Mouse (Mus musculus) cerebellum, adult 11-12 months (tissue): ENCODE measurements around the gene Vps26c.
"Not testable (repeated sequence)": the region's sequence is repeated elsewhere in the genome, so short reads cannot be mapped to it uniquely, and the experiment has no call there.

Source experiments
- DNase-seq: peaks from one replicate; pipeline ENCODE4 v3.0.0; 2022

The Vps26c gene

DNA sequence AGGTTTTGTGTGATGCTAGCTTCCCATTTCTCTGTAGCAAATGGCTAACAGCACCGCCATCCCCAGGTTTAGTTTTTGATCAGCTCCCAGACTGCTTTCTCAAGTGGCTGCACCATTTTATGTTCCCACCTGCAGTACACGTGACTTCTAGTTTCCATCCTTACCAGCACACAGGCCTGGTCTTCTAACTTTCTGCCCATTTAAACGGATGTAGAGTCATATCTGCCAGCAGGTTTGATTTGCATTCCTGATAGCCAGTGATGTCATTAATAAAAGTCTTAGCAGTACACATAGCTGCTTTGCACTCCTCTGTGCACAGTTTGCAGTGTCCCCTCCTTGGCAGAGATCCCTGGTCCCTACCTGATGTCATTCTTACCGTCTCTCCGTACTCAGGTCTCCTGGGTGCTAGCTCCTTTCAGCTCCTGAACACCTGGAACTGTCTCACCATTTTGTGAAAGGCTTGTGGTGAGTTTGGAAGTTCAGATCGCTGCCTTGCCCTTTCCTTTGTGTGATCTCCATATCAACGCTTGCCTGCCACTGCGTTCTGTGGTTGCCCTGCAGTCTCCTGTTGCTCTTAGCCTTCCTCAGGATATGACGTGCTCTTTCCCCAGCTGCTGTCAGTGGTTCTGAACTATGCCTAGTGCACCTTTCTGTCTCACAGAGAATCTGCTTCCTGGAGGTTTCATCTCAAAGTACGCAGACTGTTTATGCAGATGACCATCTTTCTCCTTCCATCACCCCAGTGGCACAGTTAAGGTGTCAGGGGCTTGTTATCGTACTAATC lies 41.7 kb downstream of the Vps26c start:
- DNase-seq, result no peak

DNA sequence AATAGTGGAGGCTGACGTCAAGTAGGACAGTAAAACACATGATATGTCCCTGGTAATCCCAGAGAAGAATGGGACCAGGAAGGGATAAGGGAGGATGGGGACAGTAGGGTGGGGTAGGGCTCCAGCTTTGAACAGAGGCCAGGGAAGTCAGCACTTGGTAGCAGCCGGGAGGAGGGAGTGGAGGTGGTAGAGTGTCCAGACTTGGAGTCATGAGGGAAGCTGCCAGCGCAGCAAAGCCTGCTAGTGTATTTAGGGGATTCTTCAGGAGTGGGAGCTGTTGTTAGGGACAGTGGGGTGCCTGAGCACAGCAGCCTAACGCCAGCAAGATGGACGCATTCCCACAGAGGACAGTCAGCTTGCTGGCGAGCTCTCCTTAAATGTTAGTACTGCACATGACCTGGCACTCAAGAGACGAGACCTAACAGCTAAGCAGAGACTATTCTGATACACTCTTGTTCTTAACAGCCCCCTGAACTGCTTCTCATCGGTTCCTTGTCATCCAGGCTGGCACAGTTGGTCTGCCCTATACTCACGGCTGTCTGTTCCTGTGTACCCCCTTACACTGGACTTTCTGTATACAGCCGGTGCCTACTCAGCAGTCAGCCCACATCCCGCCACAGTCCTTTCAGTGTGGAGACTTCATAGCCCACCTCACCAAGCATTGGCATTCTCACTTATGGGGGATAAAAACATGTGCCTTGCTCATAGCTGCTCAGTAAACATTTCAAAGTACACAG lies 53.4 kb downstream of the Vps26c start:
- peak; percentile 54 for DNase-seq

DNA sequence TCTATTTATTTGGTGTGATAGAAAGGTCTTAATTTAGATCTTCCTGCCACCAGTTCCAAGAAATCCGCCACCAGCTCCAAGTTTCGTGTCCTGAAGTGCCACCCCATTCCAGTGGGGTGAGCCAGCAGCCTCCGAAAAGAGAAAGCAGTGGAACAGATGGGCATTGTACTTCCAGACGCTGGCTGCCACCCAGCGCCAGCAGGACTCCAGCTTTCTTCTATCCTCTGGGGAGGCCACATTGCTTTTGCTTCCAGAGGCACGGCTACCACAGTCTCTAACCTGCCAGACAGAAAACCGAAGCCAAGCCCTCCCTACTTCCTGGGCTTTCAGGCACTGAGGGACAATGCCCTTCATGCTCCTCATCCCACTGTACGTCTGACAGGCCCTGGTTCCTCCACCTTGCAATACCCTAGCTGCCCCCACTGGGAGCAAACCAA lies 54.1 kb downstream of the Vps26c start:
- DNase-seq, result peak; percentile 74

DNA sequence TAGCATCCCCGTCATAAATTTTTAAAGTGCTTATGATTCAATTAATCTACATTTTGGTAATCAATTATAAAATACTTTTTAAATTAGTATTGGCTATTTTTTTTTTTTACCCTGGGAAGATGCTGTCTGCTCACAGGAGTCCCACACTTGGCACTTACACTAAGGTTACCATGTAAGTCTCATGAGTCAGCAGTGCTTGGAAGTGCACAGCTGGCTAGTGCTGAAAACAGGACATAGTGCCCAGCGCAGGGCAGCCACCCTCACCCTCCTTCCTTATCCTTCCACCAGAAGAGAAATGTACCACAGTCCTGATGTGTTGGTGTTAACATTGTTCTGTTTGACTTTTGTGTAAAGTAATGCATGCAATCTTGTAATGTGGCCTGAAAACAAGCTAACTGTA lies 58.2 kb downstream of the Vps26c start:
- no peak for DNase-seq

DNA sequence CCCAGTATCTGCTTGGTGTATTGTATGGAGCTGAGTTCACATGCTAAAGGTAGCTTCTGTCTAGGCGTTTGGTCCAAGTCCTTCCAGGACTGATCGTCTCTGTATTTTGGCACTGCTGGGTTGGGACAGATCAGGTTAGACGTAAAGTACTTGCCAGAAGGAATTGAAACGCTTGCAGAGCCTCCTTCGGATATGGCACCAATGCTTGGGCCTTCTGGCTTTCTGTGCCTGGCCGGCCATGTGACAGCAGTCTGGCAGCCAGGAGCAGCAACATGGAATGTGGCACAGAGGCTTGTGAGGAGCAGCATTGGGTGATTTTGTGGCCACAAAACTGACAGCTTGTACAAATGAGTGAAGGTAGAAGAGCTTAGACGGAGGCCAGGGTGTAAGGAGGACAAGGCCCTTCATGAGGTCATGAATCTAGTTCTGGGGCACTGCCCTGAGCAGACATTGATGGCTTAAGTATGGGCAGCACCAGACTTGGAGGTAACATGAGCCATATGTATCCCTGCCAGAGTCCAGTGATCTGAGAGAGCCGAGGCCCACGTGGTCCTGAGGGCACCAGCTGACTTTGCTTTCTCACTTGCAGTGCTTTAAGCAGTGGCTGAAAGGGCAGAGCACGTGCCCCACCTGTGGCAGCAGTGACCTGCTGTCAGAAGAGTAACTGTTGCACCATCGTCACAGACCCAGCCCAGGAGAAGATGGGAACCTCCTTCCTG lies 59.1 kb downstream of the Vps26c start:
- peak; percentile 32 for DNase-seq

DNA sequence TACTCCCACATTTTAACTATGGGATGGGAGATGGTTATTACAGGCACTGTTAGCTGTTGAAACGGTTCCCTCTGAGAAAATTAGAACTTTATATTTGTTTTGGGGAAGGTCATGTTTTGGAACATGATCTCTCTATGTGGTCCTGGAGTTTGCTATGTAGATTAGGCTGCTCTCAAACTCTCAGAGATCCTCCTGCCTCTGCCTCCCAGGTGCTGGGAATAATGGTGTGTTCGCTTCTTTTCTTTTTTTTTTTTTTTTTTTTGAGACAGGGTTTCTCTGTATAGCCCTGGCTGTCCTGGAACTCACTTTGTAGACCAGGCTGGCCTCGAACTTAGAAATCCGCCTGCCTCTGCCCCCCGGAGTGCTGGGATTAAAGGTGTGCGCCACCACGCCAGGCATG lies 60.3 kb downstream of the Vps26c start:
- not testable (repeated sequence) for DNase-seq

DNA sequence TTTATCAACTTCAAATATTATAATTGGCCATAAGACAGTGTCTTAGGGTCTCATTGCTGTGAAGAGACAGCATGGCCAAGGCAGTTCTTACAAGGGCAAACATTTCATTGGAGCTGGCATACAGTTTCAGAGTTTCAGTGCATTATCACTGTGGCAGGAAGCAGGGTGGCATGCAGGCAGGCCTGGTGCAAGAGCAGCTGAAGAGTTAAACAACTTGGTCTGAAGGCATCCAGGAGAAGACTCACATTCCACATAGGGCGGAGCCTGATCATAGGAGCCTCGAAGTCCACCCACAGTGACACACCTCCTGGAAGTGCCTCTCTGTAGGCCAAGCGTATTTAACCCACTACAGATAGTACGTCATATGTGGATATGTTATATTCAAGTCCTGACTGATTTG lies 60.7 kb downstream of the Vps26c start:
- DNase-seq, result no peak

DNA sequence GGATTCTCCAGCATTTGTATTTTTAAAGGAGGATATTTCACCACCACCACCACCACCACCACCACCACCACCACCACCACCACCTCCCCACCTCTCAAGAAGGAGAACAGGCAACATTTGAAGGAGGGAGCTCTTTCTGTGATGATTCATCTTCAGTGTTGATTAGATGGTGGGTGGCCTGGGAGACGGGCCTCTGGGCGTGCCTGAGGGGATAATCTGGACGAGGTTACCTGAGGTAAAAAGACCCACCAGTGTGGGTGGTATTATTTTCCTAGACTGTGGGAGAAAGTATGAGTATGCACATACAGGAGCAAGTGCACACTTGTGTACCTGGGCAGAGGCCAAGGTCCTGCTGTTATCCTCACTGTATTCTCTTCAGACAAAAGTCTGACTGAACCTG lies 62.6 kb downstream of the Vps26c start:
- no peak for DNase-seq

DNA sequence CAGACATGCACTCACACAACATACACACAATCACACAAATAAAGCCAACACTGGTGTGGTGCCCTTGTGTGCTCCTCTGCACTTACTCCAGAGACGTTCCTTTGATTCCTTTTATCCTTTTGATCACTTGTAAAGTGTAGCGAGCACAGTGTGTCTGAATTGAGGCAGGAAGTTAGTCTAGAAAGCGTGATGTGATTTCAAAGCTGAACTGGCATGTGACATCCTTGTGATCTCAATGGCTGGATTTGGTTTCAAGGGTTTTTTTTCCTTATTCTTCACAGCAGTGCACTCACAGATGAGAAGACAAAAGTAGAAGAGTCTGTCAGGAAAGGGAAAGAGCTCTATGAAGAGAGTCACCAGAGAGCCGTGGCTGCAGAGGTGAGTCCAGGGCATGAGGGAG lies 72.5 kb downstream of the Vps26c start:
- no peak for DNase-seq

DNA sequence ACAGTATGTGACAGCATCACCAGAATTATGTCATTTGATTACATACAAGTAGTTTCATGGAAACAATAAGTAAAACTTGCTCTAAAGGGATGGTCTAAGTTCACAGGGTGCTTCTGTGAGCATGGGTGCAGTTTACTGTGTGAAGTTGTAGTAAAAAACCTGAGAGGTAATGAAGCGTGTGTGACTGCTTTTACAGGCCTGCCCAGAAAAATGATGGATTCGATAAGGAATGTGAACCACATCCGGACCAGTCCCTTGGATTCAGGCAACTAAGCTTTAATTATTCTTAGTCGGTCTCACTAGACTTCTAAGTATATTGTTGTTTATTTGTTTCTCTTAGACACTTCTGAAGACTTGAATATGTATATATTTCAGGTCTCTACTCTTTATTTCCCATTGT lies 73.9 kb downstream of the Vps26c start:
- DNase-seq, result no peak

DNA sequence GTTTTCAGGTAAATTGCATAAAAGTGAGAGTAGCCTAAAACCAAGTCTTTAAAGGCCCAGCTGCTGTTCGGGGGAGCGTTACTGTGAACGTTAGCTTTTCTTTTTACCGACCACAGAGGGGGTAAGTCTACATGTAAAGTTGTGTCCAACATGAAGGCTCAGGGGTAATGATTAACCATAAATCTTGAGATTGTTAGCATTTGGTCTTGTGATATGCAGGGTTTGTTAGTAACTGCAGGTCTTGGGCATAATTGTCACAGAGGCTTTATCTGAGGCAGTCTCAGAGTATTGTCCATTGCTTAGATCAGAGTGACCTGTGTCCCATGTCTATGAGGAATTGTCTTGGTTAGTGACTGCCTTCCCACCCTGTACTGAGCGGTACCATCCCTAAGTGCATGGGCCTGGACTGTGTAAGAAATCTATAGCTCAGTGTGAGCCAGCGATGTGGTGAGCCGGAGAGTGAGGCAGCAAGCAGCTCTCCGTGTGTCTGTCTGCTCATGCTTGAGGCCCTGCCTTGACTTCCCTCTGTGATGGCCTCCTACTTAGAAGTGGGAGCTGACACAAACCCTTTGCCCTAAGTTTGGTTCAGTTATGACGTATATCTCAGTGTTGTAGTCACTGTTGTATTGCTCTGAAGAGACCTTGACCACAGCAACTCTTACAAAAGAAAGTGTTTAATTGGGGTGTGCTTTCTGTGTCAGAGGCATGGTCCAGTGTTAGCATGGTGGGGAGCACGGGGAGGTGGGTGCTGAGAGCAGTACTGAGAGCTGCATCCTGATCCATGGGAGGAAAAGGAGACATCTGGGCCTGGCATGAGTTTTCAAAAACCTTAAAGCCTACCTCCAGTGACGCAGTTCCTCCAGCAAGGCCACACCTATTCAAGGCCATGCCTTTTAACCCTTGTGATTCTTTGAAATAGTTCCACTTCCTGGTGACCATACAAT lies 74.8 kb downstream of the Vps26c start:
- no peak for DNase-seq

DNA sequence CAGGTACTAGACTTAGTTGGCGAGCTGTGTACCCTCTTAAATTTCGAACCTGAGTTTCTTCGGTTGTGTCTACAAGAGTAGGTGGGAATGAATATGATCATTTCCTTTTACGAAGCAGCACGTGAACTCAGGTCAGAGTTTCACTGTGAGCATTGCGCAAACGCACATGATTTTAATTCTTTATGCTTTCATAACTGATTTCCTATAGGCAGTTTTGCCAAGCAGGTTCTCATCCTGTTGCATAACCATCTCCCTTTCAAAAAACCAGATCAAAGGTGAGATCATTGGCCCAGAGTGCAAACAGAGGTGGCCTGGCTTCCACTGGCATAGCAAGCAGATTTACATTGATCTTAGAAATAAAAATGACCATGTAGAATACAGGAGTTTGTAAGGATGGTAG lies 77.0 kb downstream of the Vps26c start:
- DNase-seq, result no peak

DNA sequence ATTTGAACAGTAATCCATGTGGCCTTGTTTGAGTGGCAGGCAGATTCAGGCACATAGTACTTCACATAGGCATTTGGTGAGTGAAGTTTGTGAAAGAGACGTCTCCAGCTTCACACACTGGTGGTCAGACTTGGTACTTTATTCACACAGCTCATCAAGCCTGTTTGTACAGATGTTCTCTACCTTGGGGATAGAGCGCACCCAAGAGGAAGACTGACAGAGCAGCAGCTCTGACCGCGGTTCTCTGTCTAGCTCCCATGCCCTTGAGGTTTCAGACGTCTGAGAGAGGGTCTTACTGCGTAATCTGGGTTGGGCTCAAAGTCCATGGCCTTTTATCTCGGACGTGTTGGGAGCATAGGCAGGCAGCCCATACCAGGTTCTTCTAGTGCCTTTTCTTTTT lies 77.5 kb downstream of the Vps26c start:
- no peak for DNase-seq
